Mouse (Mus musculus) ES-E14 (cell line): ENCODE measurements around the gene Gm20683.

Experiments used
- CHD2 ChIP-seq: IDR thresholded peaks from 2 replicates; pipeline ENCODE4 v1.6.1; 2014; ENCODE audit warnings: mild to moderate bottlenecking, low read depth, low read length, inconsistent platforms
- HCFC1 ChIP-seq: IDR thresholded peaks from 2 replicates; pipeline ENCODE4 v1.6.1; 2012; ENCODE audit warnings: low read length, inconsistent platforms, borderline replicate concordance; ENCODE audit not compliant: insufficient read depth
- MAFK ChIP-seq: IDR thresholded peaks from 2 replicates; pipeline ENCODE4 v1.6.1; 2014; ENCODE audit warnings: mild to moderate bottlenecking, low read depth, low read length, inconsistent platforms; ENCODE audit not compliant: insufficient read depth
- ZC3H11A ChIP-seq: IDR thresholded peaks from 2 replicates; pipeline ENCODE4 v1.6.1; 2012; ENCODE audit warnings: low read depth, mild to moderate bottlenecking, inconsistent platforms, low read length, borderline replicate concordance
- ZNF384 ChIP-seq: IDR thresholded peaks from 2 replicates; pipeline ENCODE4 v1.6.1; 2012; ENCODE audit warnings: low read depth, low read length, inconsistent platforms

GRCm38 (mm10) chr17:25839455-25840235 is 1.9 kb downstream of the Gm20683 start:
- no peak for TF ChIP-seq MAFK
- TF ChIP-seq HCFC1, result no peak
- no peak for TF ChIP-seq ZC3H11A
- no peak for TF ChIP-seq ZNF384
- TF ChIP-seq CHD2, result no peak
